Mouse (Mus musculus): ENCODE results near the gene Chd6.

DNA sequence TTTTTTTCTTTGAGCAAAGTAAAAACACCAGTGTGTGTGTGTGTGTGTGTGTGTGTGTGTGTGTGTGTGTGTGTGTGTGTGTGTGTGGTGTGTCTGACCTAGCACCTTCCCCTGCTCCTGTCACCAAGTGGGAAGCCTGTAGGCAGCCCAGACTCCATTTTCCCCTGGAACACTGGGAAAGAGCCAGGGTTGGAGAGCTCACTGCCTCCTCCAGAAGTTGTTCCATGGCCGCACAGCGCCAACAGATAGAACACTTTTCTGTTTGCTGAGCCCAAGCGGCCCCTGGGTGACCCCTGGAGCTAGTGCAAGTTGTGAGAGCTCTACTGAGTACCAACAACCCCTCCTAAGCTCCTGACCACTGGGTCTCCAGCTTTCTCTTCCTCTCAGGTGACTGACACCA lies 175.9 kb downstream of the Chd6 start:
- TF ChIP-seq CTCF (IDR thresholded peaks at IDR 0.05) (no peak), EP300 (IDR thresholded peaks at IDR 0.05; ENCODE audit: insufficient read depth, low read depth, low read length) (no peak), POLR2A (IDR thresholded peaks at IDR 0.05; ENCODE audit: insufficient read depth, low read depth, low read length) (no peak)

All from heart, adult 2 months (tissue).